Mouse (Mus musculus) forebrain, embryonic 12.5 days (tissue): ENCODE results near the gene Rprd2. TPM values are rescaled to one million over a fixed set of nuclear protein-coding genes. Genes with fewer than 3 reads are reported as not detected.

Experiments
- ATAC-seq: fragments of 200-750 bp; cut with Nextera tagmentation; 2 replicates; pipeline ENCODE4 v1.8.0; 2017; ENCODE audit warnings: moderate TSS enrichment; ENCODE audit not compliant: low FRiP score
- H3K27ac ChIP-seq: fragments of 300-500 bp; sonication (generic); 2 replicates; pipeline ENCODE4 v1.5.1; 2016; ENCODE audit warnings: mild to moderate bottlenecking
- H3K27me3 ChIP-seq: fragments of 300-500 bp; sonication (generic); 2 replicates; pipeline ENCODE4 v1.6.1; 2016; ENCODE audit warnings: mild to moderate bottlenecking
- H3K36me3 ChIP-seq: fragments of 300-500 bp; sonication (generic); replicated peaks from 2 replicates; pipeline ENCODE4 v1.6.1; 2016; ENCODE audit warnings: mild to moderate bottlenecking
- H3K4me1 ChIP-seq: fragments of 300-500 bp; sonication (generic); 2 replicates; pipeline ENCODE4 v1.6.1; 2016
- H3K4me2 ChIP-seq: fragments of 300-500 bp; sonication (generic); 2 replicates; pipeline ENCODE4 v1.6.1; 2016; ENCODE audit warnings: mild to moderate bottlenecking, moderate library complexity
- H3K4me3 ChIP-seq: fragments of 300-500 bp; sonication (generic); replicated peaks from 2 replicates; pipeline ENCODE4 v1.5.1; 2016; ENCODE audit warnings: mild to moderate bottlenecking
- H3K9ac ChIP-seq: fragments of 300-500 bp; sonication (generic); 2 replicates; pipeline ENCODE4 v1.6.1; 2016; ENCODE audit warnings: mild to moderate bottlenecking
- H3K9me3 ChIP-seq: fragments of 300-500 bp; sonication (generic); 2 replicates; pipeline ENCODE4 v1.6.1; 2016
- WGBS: fragments of 180-500 bp; shearing (Covaris S2); methylation state at CpG from one replicate; pipeline ENCODE4 v1.1.7; 2016; 5-methylcytosine and 5-hydroxymethylcytosine counted together
- microRNA-seq: library from miRNA; unstranded; fragments of <30 nt; microRNA quantifications from one replicate; pipeline ENCODE4, GENCODE M21; 2017
- polyA plus RNA-seq: library from polyadenylated mRNA; unstranded; fragments of >200 nt; fragmentation: Nextera tagmentation; extraction: Ambion mirVana; gene quantifications from 2 replicates; pipeline ENCODE4 v1.2.1, GENCODE M21; 2016

Rprd2 gene
- polyA plus RNA-seq, 1 experiment from 2014 or later = 29.1 TPM

GRCm38 (mm10) chr3:95730431-95730830 is 88.2 kb downstream of the Rprd2 start:
- no peak for ATAC-seq
- no peak overlapping the region for H3K27ac ChIP-seq
- no peaks in the 10 kb centered on the region for H3K9me3 ChIP-seq
- no peaks in the 10 kb centered on the region for H3K4me1 ChIP-seq
- WGBS = 92% methylated on average over 7 of the region's 7 CpGs
- H3K27me3 ChIP-seq = no peaks in the 10 kb centered on the region
- H3K4me3 ChIP-seq = no peak overlapping the region
- H3K4me2 ChIP-seq = no peak overlapping the region
- H3K9ac ChIP-seq = no peak overlapping the region
- peaks cover 11% of the 10 kb centered on the region; the same call in 1 of the 2 replicates for H3K36me3 ChIP-seq

DNA sequence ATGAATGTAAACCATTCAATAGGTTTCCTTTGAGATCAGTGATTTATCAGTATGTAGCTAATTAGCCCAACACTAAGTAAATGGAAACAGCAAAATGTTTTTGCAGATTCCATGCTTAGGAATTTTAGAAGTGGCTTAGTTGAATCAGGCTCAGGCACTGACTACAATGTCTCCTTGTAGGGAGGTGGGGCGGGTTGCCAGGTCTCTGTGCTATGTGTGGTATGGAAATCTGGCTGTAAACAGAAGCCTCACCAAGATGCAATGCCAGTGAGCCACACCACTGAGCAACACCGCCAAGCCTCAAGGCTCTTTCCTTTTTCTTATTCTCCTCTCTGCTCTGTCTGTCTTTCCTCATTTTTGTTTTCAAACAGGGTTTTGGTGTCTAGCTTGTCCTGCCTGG is 89.8 kb downstream of the Rprd2 start:
- Histone ChIP-seq H3K4me2 (no peak overlapping the region), H3K9me3 (no peaks in the 10 kb centered on the region), H3K27me3 (no peaks in the 10 kb centered on the region), H3K27ac (no peak overlapping the region), H3K4me3 (no peak overlapping the region), H3K4me1 (no peaks in the 10 kb centered on the region), H3K36me3 (no peaks in the 10 kb centered on the region), H3K9ac (no peak overlapping the region)
- 87% methylated on average over 2 of the region's 2 CpGs for WGBS
- ATAC-seq = no peak

- Histone ChIP-seq H3K27ac (no peak overlapping the region), H3K27me3 (no peaks in the 10 kb centered on the region), H3K4me2 (no peak overlapping the region), H3K9me3 (no peaks in the 10 kb centered on the region), H3K4me3 (no peak overlapping the region), H3K36me3 (no peaks in the 10 kb centered on the region), H3K4me1 (no peaks in the 10 kb centered on the region), H3K9ac (no peak overlapping the region)
- ATAC-seq = no peak
- 75% methylated on average over 7 of the region's 7 CpGs for WGBS
Observed at GRCm38 (mm10) chr3:95726696-95727358, 91.8 kb downstream of the Rprd2 start.

- Histone ChIP-seq H3K9me3 (no peaks in the 10 kb centered on the region), H3K4me3 (no peak overlapping the region), H3K9ac (no peak overlapping the region), H3K4me1 (no peaks in the 10 kb centered on the region), H3K27me3 (no peaks in the 10 kb centered on the region), H3K36me3 (no peaks in the 10 kb centered on the region), H3K4me2 (no peak overlapping the region), H3K27ac (no peak overlapping the region)
- no peak for ATAC-seq
- WGBS = 88% methylated on average over 7 of the region's 7 CpGs
Observed at GRCm38 (mm10) chr3:95725863-95726262, 92.8 kb downstream of the Rprd2 start.

DNA sequence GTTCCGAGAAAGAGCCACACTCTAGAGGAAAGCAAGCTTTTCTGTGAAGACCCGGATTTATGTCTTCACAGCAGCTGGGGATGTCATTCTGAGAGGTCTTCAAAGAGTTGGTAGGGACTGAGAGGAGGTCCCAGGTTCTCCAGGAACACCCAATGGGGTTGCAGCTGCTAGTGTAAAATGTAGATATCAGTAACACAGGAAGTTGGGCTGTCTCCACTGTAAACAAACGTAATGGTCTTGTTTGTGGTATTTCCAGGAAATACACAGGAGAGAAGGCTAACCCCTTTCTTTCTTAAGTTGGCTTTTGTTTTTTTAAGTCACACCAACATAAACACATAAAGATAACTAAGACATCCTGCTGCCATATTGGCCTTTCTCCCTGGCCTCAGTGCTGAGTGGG is 96.3 kb downstream of the Rprd2 start:
- Histone ChIP-seq H3K4me3 (no peak overlapping the region), H3K27ac (no peak overlapping the region), H3K9me3 (no peaks in the 10 kb centered on the region), H3K27me3 (no peaks in the 10 kb centered on the region), H3K4me2 (no peak overlapping the region), H3K36me3 (no peaks in the 10 kb centered on the region), H3K9ac (no peak overlapping the region), H3K4me1 (no peaks in the 10 kb centered on the region)
- ATAC-seq = no peak
- WGBS = 84% methylated on average over 3 of the region's 3 CpGs

GRCm38 (mm10) chr3:95718153-95718552 is 100.5 kb downstream of the Rprd2 start:
- Histone ChIP-seq H3K27me3 (no peaks in the 10 kb centered on the region), H3K9ac (no peak overlapping the region), H3K9me3 (no peaks in the 10 kb centered on the region), H3K4me1 (no peaks in the 10 kb centered on the region), H3K36me3 (no peaks in the 10 kb centered on the region), H3K4me3 (no peak overlapping the region), H3K4me2 (no peak overlapping the region), H3K27ac (no peak overlapping the region)
- 94% methylated on average over 2 of the region's 2 CpGs for WGBS
- ATAC-seq = no peak

DNA sequence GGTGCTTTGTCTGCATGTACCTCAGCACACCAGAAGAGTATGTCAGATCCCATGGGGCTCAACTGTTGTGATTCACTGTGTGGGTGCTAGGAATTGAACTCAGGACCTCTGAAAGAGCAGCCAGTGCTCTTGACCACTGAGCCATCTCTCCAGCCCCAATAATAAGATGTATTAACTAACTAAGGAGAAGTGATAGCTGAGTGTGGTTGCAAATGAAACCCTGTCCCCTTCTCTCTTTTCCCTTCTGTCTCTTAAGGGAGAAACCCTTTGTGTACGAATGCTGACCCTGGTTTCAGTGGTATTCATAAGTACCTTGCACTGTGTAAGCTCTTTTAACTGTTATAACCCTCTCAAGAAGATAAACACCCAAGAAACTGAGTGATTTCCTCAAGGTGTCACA is 102.6 kb downstream of the Rprd2 start:
- H3K36me3 ChIP-seq = no peaks in the 10 kb centered on the region
- H3K9ac ChIP-seq = no peak overlapping the region
- H3K27me3 ChIP-seq = no peaks in the 10 kb centered on the region
- H3K27ac ChIP-seq = no peak overlapping the region
- WGBS = 82% methylated on average over 1 of the region's 1 CpGs
- ATAC-seq = no peak
- no peak overlapping the region for H3K4me2 ChIP-seq
- no peak overlapping the region for H3K4me3 ChIP-seq
- H3K9me3 ChIP-seq = no peaks in the 10 kb centered on the region
- H3K4me1 ChIP-seq = no peaks in the 10 kb centered on the region

Small RNAs within 50 kb of the gene (microRNA-seq; reads per million reads assigned to microRNA genes)
- gene Mir7014 = not detected

Other genes starting within 250 kb of the Rprd2 start
- gene Golph3l, start 229.9 kb downstream of the Rprd2 start, polyA plus RNA-seq = 33.8 and 36.4 TPM in 2 replicates
- gene Ensa, start 193.9 kb downstream of the Rprd2 start, polyA plus RNA-seq = 102 and 104 TPM in 2 replicates
- gene Mcl1, start 160.1 kb downstream of the Rprd2 start, polyA plus RNA-seq = 69.3 and 74.0 TPM in 2 replicates
- gene Adamtsl4, start 130.9 kb downstream of the Rprd2 start, polyA plus RNA-seq = 0.65 and 1.1 TPM in 2 replicates
- 13.2 and 14.5 TPM in 2 replicates for gene Ecm1, start 79.3 kb downstream of the Rprd2 start, polyA plus RNA-seq
- 50.1 and 53.3 TPM in 2 replicates for gene Tars2, start 58.7 kb downstream of the Rprd2 start, polyA plus RNA-seq
- 59.1 and 69.5 TPM in 2 replicates for gene Prpf3, start 37.0 kb upstream of the Rprd2 start, polyA plus RNA-seq
- 328 and 348 TPM in 2 replicates for gene Mrps21, start 52.7 kb upstream of the Rprd2 start, polyA plus RNA-seq
- gene Ciart, start 63.4 kb upstream of the Rprd2 start, polyA plus RNA-seq = 4.1 and 4.9 TPM in 2 replicates
- gene BC028528, start 73.1 kb upstream of the Rprd2 start, polyA plus RNA-seq = 8.4 and 10.1 TPM in 2 replicates
- 32.2 and 37.5 TPM in 2 replicates for gene Aph1a, start 75.1 kb upstream of the Rprd2 start, polyA plus RNA-seq
- gene Car14, start 85.8 kb upstream of the Rprd2 start, polyA plus RNA-seq = 26.3 and 32.1 TPM in 2 replicates
- gene Anp32e, start 110.4 kb upstream of the Rprd2 start, polyA plus RNA-seq = 405 and 446 TPM in 2 replicates
- 91.3 and 95.1 TPM in 2 replicates for gene Plekho1, start 177.1 kb upstream of the Rprd2 start, polyA plus RNA-seq
- 39.2 and 47.0 TPM in 2 replicates for gene Vps45, start 239.6 kb upstream of the Rprd2 start, polyA plus RNA-seq